ENCODE assay signal across 11 mouse cellular contexts in genomic region chr3:30010889-30011288, GRCm38 (mm10).
DNase-seq lines count a peak whose midpoint lies in the region; ATAC-seq and TF ChIP-seq lines count a peak whose summit lies in the region.
"Had no signal": no experiment of that assay in that cellular context is flagged by ENCODE, and none has a peak within 500 bp of the region (broad histone marks: within the 10 kb centered on the region; RNA-seq: fewer than 3 reads in every experiment).

No protein-coding gene starts in this region.

- H3K9me3 ChIP-seq in heart, embryonic 13.5 days: no peaks in the 10 kb centered on the region
- no peaks in the 10 kb centered on the region for H3K9me3 ChIP-seq in lung, embryonic 14.5 days (ENCODE audit: low read depth, low read length)
- no peaks in the 10 kb centered on the region for H3K9me3 ChIP-seq in embryonic facial prominence, embryonic 14.5 days (ENCODE audit: control insufficient read depth, low read length)
- H3K9me3 ChIP-seq: forebrain, embryonic 15.5 days had no signal

- peak overlapping the region; percentile 96 for H3K9ac ChIP-seq in heart, embryonic 13.5 days
- H3K9ac ChIP-seq in lung, embryonic 14.5 days: peak overlapping the region; percentile 91
- H3K9ac ChIP-seq in embryonic facial prominence, embryonic 14.5 days (ENCODE audit: low read depth, low read length): peak overlapping the region; percentile 62; the same call in 1 of the 2 replicates
- H3K9ac ChIP-seq: forebrain, embryonic 15.5 days; liver, embryonic 14.5 days had no signal

- no peak for TF ChIP-seq CTCF in lung, embryonic 14.5 days (IDR thresholded peaks at IDR 0.05; ENCODE audit: low read depth)

- peak overlapping the region; percentile 97 for H3K27ac ChIP-seq in heart, embryonic 13.5 days (replicated peaks)
- peak overlapping the region; percentile 97 for H3K27ac ChIP-seq in lung, embryonic 14.5 days (ENCODE audit: low read depth)
- peak overlapping the region; percentile 1; the same call in 1 of the 2 replicates for H3K27ac ChIP-seq in embryonic facial prominence, embryonic 14.5 days (replicated peaks; ENCODE audit: low read depth, low read length)
- H3K27ac ChIP-seq: forebrain, embryonic 15.5 days; liver, embryonic 14.5 days had no signal

- peak overlapping the region; percentile 78 for H3K4me3 ChIP-seq in heart, embryonic 13.5 days
- peak overlapping the region; percentile 68 for H3K4me3 ChIP-seq in lung, embryonic 14.5 days (ENCODE audit: low read depth, low read length)
- H3K4me3 ChIP-seq in embryonic facial prominence, embryonic 14.5 days (ENCODE audit: low read depth, low read length): peak overlapping the region; percentile 50
- no peak overlapping the region for H3K4me3 ChIP-seq in myocyte
- H3K4me3 ChIP-seq: forebrain, embryonic 15.5 days had no signal

- intact Hi-C loops in heart, postnatal 25 days (cut with DNase I): loop anchor here (10.0 kb wide), 5 partner anchors 94 to 294 kb away; no protein-coding TSS in a partner anchor

- no peak for DNase-seq in heart, postnatal 25 days (ENCODE audit: low spot score)
- peak; percentile 39 for DNase-seq in lung, embryonic 14.5 days
- no peak for DNase-seq in lung, postnatal 14 days
- DNase-seq in embryonic facial prominence, embryonic 14.5 days (ENCODE audit: low spot score): no peak
- no peak for DNase-seq in thymus, postnatal 0 days (ENCODE audit: low spot score)
- no peak for DNase-seq in adrenal gland, postnatal 10 days
- DNase-seq: kidney, adult 11 months had no signal

- 40% methylated on average over 6 of the region's 6 CpGs for WGBS in heart, embryonic 13.5 days
- 27% methylated on average over 6 of the region's 6 CpGs for WGBS in lung, embryonic 14.5 days
- 30% methylated on average over 6 of the region's 6 CpGs for WGBS in embryonic facial prominence, embryonic 14.5 days

- peak overlapping the region; percentile 75 for H3K4me2 ChIP-seq in heart, embryonic 13.5 days
- H3K4me2 ChIP-seq in lung, embryonic 14.5 days: peak overlapping the region; percentile 74
- H3K4me2 ChIP-seq in embryonic facial prominence, embryonic 14.5 days (ENCODE audit: low read depth, low read length): peak overlapping the region; percentile 68
- peak overlapping the region; percentile 83 for H3K4me2 ChIP-seq in myocyte (ENCODE audit: low read depth)
- H3K4me2 ChIP-seq: forebrain, embryonic 15.5 days had no signal

- TF ChIP-seq POLR2A in myocyte (IDR thresholded peaks at IDR 0.05; ENCODE audit: insufficient read length, low read depth): no peak

- H3K27me3 ChIP-seq in heart, embryonic 13.5 days (replicated peaks): no peaks in the 10 kb centered on the region
- H3K27me3 ChIP-seq in lung, embryonic 14.5 days (ENCODE audit: insufficient read depth, low read length): no peaks in the 10 kb centered on the region
- peaks cover 6% of the 10 kb centered on the region for H3K27me3 ChIP-seq in embryonic facial prominence, embryonic 14.5 days (replicated peaks; ENCODE audit: control insufficient read depth, insufficient read depth, low read length)
- no peaks in the 10 kb centered on the region for H3K27me3 ChIP-seq in myocyte (ENCODE audit: control insufficient read depth, insufficient read depth, insufficient read length)

- H3ac ChIP-seq in myocyte (ENCODE audit: control insufficient read depth, insufficient read length): no peak overlapping the region

- H3K36me3 ChIP-seq in heart, embryonic 13.5 days: peaks cover 9% of the 10 kb centered on the region; the same call in 1 of the 2 replicates
- H3K36me3 ChIP-seq in lung, embryonic 14.5 days (ENCODE audit: insufficient read depth): peaks cover 9% of the 10 kb centered on the region; the same call in 1 of the 2 replicates
- no peaks in the 10 kb centered on the region for H3K36me3 ChIP-seq in embryonic facial prominence, embryonic 14.5 days (ENCODE audit: control insufficient read depth, insufficient read depth, low read length)
- H3K36me3 ChIP-seq in myocyte (ENCODE audit: control insufficient read depth, insufficient read depth): no peaks in the 10 kb centered on the region
- H3K36me3 ChIP-seq: forebrain, embryonic 15.5 days had no signal

- H3K4me1 ChIP-seq in heart, embryonic 13.5 days: peaks cover 18% of the 10 kb centered on the region
- H3K4me1 ChIP-seq in lung, embryonic 14.5 days (ENCODE audit: insufficient read depth): no peaks in the 10 kb centered on the region
- H3K4me1 ChIP-seq in embryonic facial prominence, embryonic 14.5 days (ENCODE audit: control insufficient read depth, insufficient read depth, low read length): no peaks in the 10 kb centered on the region

- no peak for ATAC-seq in heart, embryonic 13.5 days (ENCODE audit: extremely low read depth, insufficient number of reproducible peaks, low FRiP score, low TSS enrichment)
- no peak for ATAC-seq in lung, embryonic 14.5 days (ENCODE audit: insufficient read depth)
- ATAC-seq in embryonic facial prominence, embryonic 14.5 days (ENCODE audit: low read depth): no peak
- ATAC-seq: forebrain, embryonic 15.5 days had no signal

- H3K79me2 ChIP-seq in myocyte (ENCODE audit: control insufficient read depth, insufficient read depth): no peaks in the 10 kb centered on the region

TF ChIP-seq in myocyte, 11 proteins besides CTCF, POLR2A, EP300 and RAD21:
- TF ChIP-seq MAX (IDR thresholded peaks at IDR 0.05; ENCODE audit: low read depth) (no peak), CEBPB (IDR thresholded peaks at IDR 0.05; ENCODE audit: insufficient read depth, poor library complexity, severe bottlenecking) (no peak), TCF3 (IDR thresholded peaks at IDR 0.05; ENCODE audit: insufficient read length, low read depth) (no peak), MYOD1 (IDR thresholded peaks at IDR 0.05; ENCODE audit: control insufficient read depth in 1 of 3, insufficient read length in 2 of 3, low read depth in 2 of 3) (no peak), E2F4 (IDR thresholded peaks at IDR 0.05; ENCODE audit: insufficient read depth) (no peak), USF1 (IDR thresholded peaks at IDR 0.05; ENCODE audit: low read depth) (no peak), REST (IDR thresholded peaks at IDR 0.05; ENCODE audit: insufficient read depth, insufficient read length) (no peak), SRF (IDR thresholded peaks at IDR 0.05; ENCODE audit: control insufficient read depth, insufficient read length, low read depth) (no peak), POLR2AphosphoS2 (IDR thresholded peaks at IDR 0.05; ENCODE audit: insufficient read length, low read depth) (no peak), TCF12 (IDR thresholded peaks at IDR 0.05; ENCODE audit: insufficient read depth, poor library complexity, severe bottlenecking) (no peak)

Comparison
In these comparisons a context has a peak if more than half of its experiments do, and no peak if none do; other contexts are left out.
1. H3K27ac ChIP-seq: peak in every context shown above with its lines; median percentile 97 in heart, embryonic 13.5 days; 97 in lung, embryonic 14.5 days; 1 in embryonic facial prominence, embryonic 14.5 days.